Mouse (Mus musculus): Measurements from ENCODE around the gene Cyp2j12.

DNA sequence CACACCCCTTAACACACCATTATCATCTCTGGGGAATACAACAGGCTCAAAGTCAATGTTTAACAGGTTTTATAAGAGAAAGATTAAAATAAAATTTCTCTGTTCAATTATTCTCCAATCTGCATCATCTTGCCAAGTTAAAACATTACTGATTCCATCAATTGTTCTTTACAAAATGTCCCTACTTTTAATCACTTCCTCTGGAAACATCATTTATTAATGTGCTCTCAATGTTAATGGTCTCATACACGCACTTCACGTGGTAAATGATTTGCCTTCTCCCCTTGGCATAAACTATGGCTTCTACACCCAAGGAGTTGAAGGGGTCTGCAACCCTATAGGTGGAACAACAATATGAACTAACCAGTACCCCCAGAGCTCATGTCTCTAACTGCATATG, 80.8 kb downstream of the Cyp2j12 start:
- TF ChIP-seq CTCF (conservative IDR thresholded peaks at IDR 0.05; ENCODE audit: insufficient read depth, insufficient read length, low read depth, low read length) (no peak), POLR2A (IDR thresholded peaks at IDR 0.05; ENCODE audit: low read depth, low read length) (no peak)
